Mouse (Mus musculus) liver, adult 10 weeks (tissue): ENCODE data around the gene Ust. TPM values are rescaled to one million over a fixed set of nuclear protein-coding genes. Genes with fewer than 3 reads are reported as not detected.

Source experiments
- polyA plus RNA-seq: library from polyadenylated mRNA; stranded (reverse); fragments of 350-450 nt; fragmentation: Illumina TruSeq; extraction: RNeasy Lipid Tissue Mini Kit (QIAGEN cat#74804); gene quantifications from one replicate; pipeline ENCODE4 v1.2.3, GENCODE M21; 2014; ENCODE audit warnings: low read depth, low replicate concordance

Gene Ust
- 0.45 TPM for polyA plus RNA-seq

GRCm38 (mm10) chr10:8518141-8519013 is at the start of gene Ust:
Gene Ust (minus strand): TSS chr10:8518825.

